Mouse (Mus musculus) embryonic facial prominence, embryonic 11.5 days (tissue): Measurements from ENCODE around the gene Cdk6. TPM values are rescaled to one million over a fixed set of nuclear protein-coding genes. Genes with fewer than 3 reads are reported as not detected.

Source experiments
- ATAC-seq: fragments of 200-750 bp; cut with Nextera tagmentation; replicated peaks from 2 replicates; pipeline ENCODE4 v1.8.0; 2017; ENCODE audit warnings: low read depth; ENCODE audit not compliant: insufficient number of reproducible peaks, low FRiP score, low TSS enrichment
- DNase-seq: peaks from one replicate; pipeline ENCODE4 v3.0.0-alpha.2; 2015; ENCODE audit warnings: low spot score
- H3K27ac ChIP-seq: fragments of 300-500 bp; sonication (generic); replicated peaks from 2 replicates; pipeline ENCODE4 v1.5.1; 2014; ENCODE audit warnings: mild to moderate bottlenecking, low read depth, low read length, control low read depth
- H3K27me3 ChIP-seq: fragments of 300-500 bp; sonication (generic); 2 replicates; pipeline ENCODE4 v1.6.1; 2014; ENCODE audit warnings: mild to moderate bottlenecking, low read length, moderate library complexity, mixed read lengths; ENCODE audit not compliant: control insufficient read depth, insufficient read depth
- H3K36me3 ChIP-seq: fragments of 300-500 bp; sonication (generic); replicated peaks from 2 replicates; pipeline ENCODE4 v1.6.1; 2014; ENCODE audit warnings: low read depth, mild to moderate bottlenecking, low read length, moderate library complexity, mixed read lengths; ENCODE audit not compliant: control insufficient read depth, insufficient read depth
- H3K4me1 ChIP-seq: fragments of 300-500 bp; sonication (generic); 2 replicates; pipeline ENCODE4 v1.6.1; 2014; ENCODE audit warnings: low read length, mixed read lengths; ENCODE audit not compliant: control insufficient read depth, insufficient read depth
- H3K4me2 ChIP-seq: fragments of 300-500 bp; sonication (generic); 2 replicates; pipeline ENCODE4 v1.6.1; 2014; ENCODE audit warnings: low read depth, mild to moderate bottlenecking, control low read depth, low read length, moderate library complexity
- H3K4me3 ChIP-seq: fragments of 300-500 bp; sonication (generic); 2 replicates; pipeline ENCODE4 v1.5.1; 2014; ENCODE audit warnings: low read depth, low read length, control low read depth
- H3K9ac ChIP-seq: fragments of 300-500 bp; sonication (generic); replicated peaks from 2 replicates; pipeline ENCODE4 v1.6.1; 2014; ENCODE audit warnings: mild to moderate bottlenecking, control low read depth, low read length
- H3K9me3 ChIP-seq: fragments of 300-500 bp; sonication (generic); replicated peaks from 2 replicates; pipeline ENCODE4 v1.6.1; 2016; ENCODE audit warnings: mild to moderate bottlenecking, low read length, inconsistent platforms, mixed read lengths; ENCODE audit not compliant: control insufficient read depth
- WGBS: fragments of 180-500 bp; shearing (Covaris S2); extraction: QIAGEN DNeasy Blood & Tissue Kit; methylation state at CpG from one replicate; pipeline ENCODE4 v1.1.7; 2014; 5-methylcytosine and 5-hydroxymethylcytosine counted together
- polyA plus RNA-seq: library from polyadenylated mRNA; unstranded; fragments of >200 nt; fragmentation: Nextera tagmentation; extraction: Ambion mirVana; gene quantifications from 2 replicates; pipeline ENCODE4 v1.2.1, GENCODE M21; 2014

The Cdk6 gene
- polyA plus RNA-seq, 1 experiment from 2014 or later = 17.2 TPM

GRCm38 (mm10) chr5:3478216-3478615, 136.9 kb downstream of the Cdk6 start:
- H3K9ac ChIP-seq = no peak overlapping the region
- no peaks in the 10 kb centered on the region; the same call in 1 of the 2 replicates for H3K36me3 ChIP-seq
- H3K9me3 ChIP-seq = no peaks in the 10 kb centered on the region
- no peak overlapping the region for H3K4me2 ChIP-seq
- H3K27ac ChIP-seq = no peak overlapping the region
- DNase-seq = no peak
- WGBS = 89% methylated on average over 8 of the region's 8 CpGs
- ATAC-seq = no peak
- H3K4me3 ChIP-seq = no peak overlapping the region
- no peaks in the 10 kb centered on the region for H3K4me1 ChIP-seq
- no peaks in the 10 kb centered on the region for H3K27me3 ChIP-seq

- Histone ChIP-seq H3K9me3 (no peaks in the 10 kb centered on the region), H3K4me3 (no peak overlapping the region), H3K36me3 (no peaks in the 10 kb centered on the region), H3K27me3 (no peaks in the 10 kb centered on the region), H3K27ac (no peak overlapping the region), H3K4me1 (no peaks in the 10 kb centered on the region), H3K9ac (no peak overlapping the region), H3K4me2 (no peak overlapping the region)
- no peak for ATAC-seq
- 88% methylated on average over 7 of the region's 7 CpGs for WGBS
- DNase-seq = no peak
Measured at GRCm38 (mm10) chr5:3479016-3479795, 137.9 kb downstream of the Cdk6 start.

- no peak overlapping the region for H3K9ac ChIP-seq
- H3K36me3 ChIP-seq = no peaks in the 10 kb centered on the region
- ATAC-seq (no peak), DNase-seq (no peak)
- H3K9me3 ChIP-seq = no peaks in the 10 kb centered on the region
- H3K4me1 ChIP-seq = no peaks in the 10 kb centered on the region
- no peak overlapping the region for H3K27ac ChIP-seq
- no peaks in the 10 kb centered on the region for H3K27me3 ChIP-seq
- no peak overlapping the region for H3K4me3 ChIP-seq
- WGBS = 91% methylated on average over 9 of the region's 9 CpGs
- H3K4me2 ChIP-seq = no peak overlapping the region
Measured at GRCm38 (mm10) chr5:3480637-3481395, 139.5 kb downstream of the Cdk6 start.

GRCm38 (mm10) chr5:3482474-3482873, 141.2 kb downstream of the Cdk6 start:
- no peak overlapping the region for H3K9ac ChIP-seq
- ATAC-seq (no peak), DNase-seq (no peak)
- H3K36me3 ChIP-seq = no peaks in the 10 kb centered on the region
- no peaks in the 10 kb centered on the region for H3K9me3 ChIP-seq
- no peak overlapping the region for H3K4me2 ChIP-seq
- H3K27me3 ChIP-seq = no peaks in the 10 kb centered on the region
- H3K27ac ChIP-seq = no peak overlapping the region
- H3K4me3 ChIP-seq = no peak overlapping the region
- WGBS = 93% methylated on average over 7 of the region's 7 CpGs
- no peaks in the 10 kb centered on the region for H3K4me1 ChIP-seq

GRCm38 (mm10) chr5:3483054-3483722, 141.9 kb downstream of the Cdk6 start:
- ATAC-seq = no peak
- Histone ChIP-seq H3K9me3 (no peaks in the 10 kb centered on the region), H3K9ac (no peak overlapping the region), H3K4me2 (no peak overlapping the region), H3K4me3 (no peak overlapping the region), H3K4me1 (no peaks in the 10 kb centered on the region), H3K27ac (no peak overlapping the region), H3K27me3 (no peaks in the 10 kb centered on the region), H3K36me3 (no peaks in the 10 kb centered on the region)
- WGBS = 87% methylated on average over 5 of the region's 5 CpGs
- no peak for DNase-seq

- H3K27me3 ChIP-seq = no peaks in the 10 kb centered on the region
- whole genome bisulfite sequencing = 41% methylated on average over 7 of the region's 7 CpGs
- no peak; the same call in 1 of the 2 replicates for ATAC-seq
Measured at GRCm38 (mm10) chr5:3486579-3487282, 145.4 kb downstream of the Cdk6 start.

GRCm38 (mm10) chr5:3488146-3488774, 147.0 kb downstream of the Cdk6 start:
- DNase-seq (no peak), ATAC-seq (no peak)
- no peaks in the 10 kb centered on the region for H3K4me1 ChIP-seq
- H3K9ac ChIP-seq = no peak overlapping the region
- H3K4me2 ChIP-seq = no peak overlapping the region
- no peak overlapping the region for H3K27ac ChIP-seq
- H3K36me3 ChIP-seq = no peaks in the 10 kb centered on the region
- H3K9me3 ChIP-seq = no peaks in the 10 kb centered on the region
- WGBS = 72% methylated on average over 16 of the region's 16 CpGs
- H3K4me3 ChIP-seq = no peak overlapping the region
- no peaks in the 10 kb centered on the region for H3K27me3 ChIP-seq

More at GRCm38 (mm10) chr5:3486579-3487282, 145.4 kb downstream of the Cdk6 start:
- Histone ChIP-seq H3K27ac (no peak overlapping the region), H3K4me1 (no peaks in the 10 kb centered on the region), H3K4me3 (no peak overlapping the region), H3K4me2 (no peak overlapping the region), H3K9ac (no peak overlapping the region), H3K9me3 (no peaks in the 10 kb centered on the region), H3K36me3 (no peaks in the 10 kb centered on the region)
- no peak for DNase-seq
